Mouse (Mus musculus) neural tube, embryonic 13.5 days (tissue): ENCODE measurements around the gene Tk1. TPM values are rescaled to one million over a fixed set of nuclear protein-coding genes. Genes with fewer than 3 reads are reported as not detected.

Experiments
- ATAC-seq: fragments of 200-750 bp; cut with Nextera tagmentation; 2 replicates; pipeline ENCODE4 v1.8.0; 2017; ENCODE audit warnings: low read depth, mild to moderate bottlenecking, moderate TSS enrichment, moderate library complexity
- H3K27ac ChIP-seq: fragments of 300-500 bp; sonication (generic); replicated peaks from 2 replicates; pipeline ENCODE4 v1.5.1; 2015; ENCODE audit warnings: moderate library complexity, mild to moderate bottlenecking, inconsistent platforms
- H3K27me3 ChIP-seq: fragments of 300-500 bp; sonication (generic); 2 replicates; pipeline ENCODE4 v1.6.1; 2015; ENCODE audit warnings: mild to moderate bottlenecking, inconsistent platforms
- H3K36me3 ChIP-seq: fragments of 300-500 bp; sonication (generic); 2 replicates; pipeline ENCODE4 v1.6.1; 2015; ENCODE audit warnings: mild to moderate bottlenecking, inconsistent platforms
- H3K4me1 ChIP-seq: fragments of 300-500 bp; sonication (generic); replicated peaks from 2 replicates; pipeline ENCODE4 v1.6.1; 2015; ENCODE audit warnings: inconsistent platforms
- H3K4me2 ChIP-seq: fragments of 300-500 bp; sonication (generic); 2 replicates; pipeline ENCODE4 v1.6.1; 2015; ENCODE audit warnings: inconsistent platforms, mild to moderate bottlenecking, moderate library complexity
- H3K4me3 ChIP-seq: fragments of 300-500 bp; sonication (generic); 2 replicates; pipeline ENCODE4 v1.5.1; 2015; ENCODE audit warnings: mild to moderate bottlenecking, inconsistent platforms
- H3K9ac ChIP-seq: fragments of 300-500 bp; sonication (generic); 2 replicates; pipeline ENCODE4 v1.6.1; 2015; ENCODE audit warnings: moderate library complexity, mild to moderate bottlenecking, inconsistent platforms
- H3K9me3 ChIP-seq: fragments of 300-500 bp; sonication (generic); 2 replicates; pipeline ENCODE4 v1.6.1; 2016; ENCODE audit warnings: inconsistent platforms
- WGBS: fragments of 180-500 bp; shearing (Covaris S2); methylation state at CpG from one replicate; pipeline ENCODE4 v1.1.7; 2015; 5-methylcytosine and 5-hydroxymethylcytosine counted together
- polyA plus RNA-seq: library from polyadenylated mRNA; unstranded; fragments of >200 nt; fragmentation: Nextera tagmentation; extraction: Ambion mirVana; gene quantifications from 2 replicates; pipeline ENCODE4 v1.2.1, GENCODE M21; 2015

Gene Tk1
- polyA plus RNA-seq, 1 experiment from 2014 or later = 15.8 TPM

DNA sequence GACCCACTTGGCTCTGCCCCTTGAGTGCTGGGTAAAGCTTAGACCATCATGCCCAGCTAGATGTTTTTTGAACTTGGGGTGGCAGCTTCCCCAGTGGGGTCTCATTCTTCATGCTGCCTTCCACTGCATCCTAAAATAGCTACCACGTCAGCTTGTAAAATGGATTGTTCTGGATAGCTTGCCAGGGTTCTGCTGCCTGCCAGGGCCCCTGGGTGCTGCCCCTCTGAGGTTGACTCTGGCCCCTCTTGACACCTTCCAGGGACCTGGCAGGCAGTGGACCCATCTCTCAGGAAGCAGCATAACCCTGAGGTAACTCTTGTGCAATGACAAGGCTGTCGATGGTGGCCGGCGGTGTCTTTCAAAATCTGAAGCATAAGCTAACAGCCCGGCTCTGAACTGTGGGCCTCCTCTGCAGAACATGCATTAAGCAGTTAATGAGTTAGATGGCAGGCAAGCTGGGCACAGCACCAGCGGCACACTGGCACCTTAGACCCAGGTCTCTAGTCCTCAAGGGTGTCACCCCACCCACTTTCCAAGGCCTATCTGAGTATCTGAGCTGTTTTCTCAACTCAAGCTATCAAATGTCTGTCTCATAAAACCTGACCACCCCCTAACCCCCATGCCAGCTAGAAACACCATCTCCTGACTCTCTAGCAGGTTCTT is 11.1 kb downstream of the Tk1 start:
- 95% methylated on average over 6 of the region's 6 CpGs for WGBS
- Histone ChIP-seq H3K36me3 (no peaks in the 10 kb centered on the region), H3K4me3 (no peak overlapping the region)

GRCm38 (mm10) chr11:117813867-117814266 is 12.0 kb downstream of the Tk1 start:
- no peak overlapping the region for H3K4me3 ChIP-seq
- H3K27ac ChIP-seq = no peak overlapping the region
- H3K36me3 ChIP-seq = no peaks in the 10 kb centered on the region
- H3K27me3 ChIP-seq = peaks cover 19% of the 10 kb centered on the region
- H3K9ac ChIP-seq = no peak overlapping the region
- WGBS = 80% methylated on average over 5 of the region's 5 CpGs
- ATAC-seq = no peak
- peaks cover 21% of the 10 kb centered on the region for H3K4me1 ChIP-seq
- H3K9me3 ChIP-seq = no peaks in the 10 kb centered on the region
- no peak overlapping the region for H3K4me2 ChIP-seq

More for the DNA sequence above, 11.1 kb downstream of the Tk1 start:
- Histone ChIP-seq H3K27me3 (peaks cover 10% of the 10 kb centered on the region), H3K4me1 (peaks cover 20% of the 10 kb centered on the region), H3K4me2 (no peak overlapping the region), H3K27ac (no peak overlapping the region), H3K9ac (no peak overlapping the region), H3K9me3 (no peaks in the 10 kb centered on the region)
- ATAC-seq = no peak

- WGBS = under 1% methylated on average over 21 of the region's 21 CpGs
- Histone ChIP-seq H3K4me2 (peak overlapping the region; percentile 91), H3K9me3 (no peaks in the 10 kb centered on the region), H3K36me3 (no peaks in the 10 kb centered on the region), H3K4me3 (peak overlapping the region; percentile 60), H3K27me3 (peaks cover 24% of the 10 kb centered on the region), H3K27ac (no peak overlapping the region), H3K4me1 (peaks cover 21% of the 10 kb centered on the region), H3K9ac (peak overlapping the region; percentile 71)
- peak; percentile 78 for ATAC-seq
Measured at GRCm38 (mm10) chr11:117810401-117811046, 15.4 kb downstream of the Tk1 start.

- WGBS = under 1% methylated on average over 75 of the region's 75 CpGs
- Histone ChIP-seq H3K4me2 (peak within 1 kb of the TSS; percentile 91), H3K4me1 (peaks cover 21% of the 10 kb centered on the region), H3K36me3 (no peaks in the 10 kb centered on the region), H3K27me3 (peaks cover 24% of the 10 kb centered on the region), H3K9ac (peak within 1 kb of the TSS; percentile 71), H3K27ac (no peak within 1 kb of the TSS), H3K9me3 (no peaks in the 10 kb centered on the region), H3K4me3 (peak within 1 kb of the TSS; percentile 60)
- ATAC-seq = peak; percentile 80
Measured at GRCm38 (mm10) chr11:117809407-117810311, 16.2 kb downstream of the Tk1 start, which contains the start of the genes Gm20708 and Syngr2. Gm20708 (plus strand) TSS chr11:117809668. Syngr2 (plus strand) TSS chr11:117809668.

- no peak overlapping the region for H3K9ac ChIP-seq
- WGBS = 92% methylated on average over 6 of the region's 6 CpGs
- peaks cover 21% of the 10 kb centered on the region for H3K4me1 ChIP-seq
- H3K27me3 ChIP-seq = peaks cover 24% of the 10 kb centered on the region
- H3K4me3 ChIP-seq = no peak overlapping the region
- H3K9me3 ChIP-seq = no peaks in the 10 kb centered on the region
- no peak for ATAC-seq
- H3K27ac ChIP-seq = no peak overlapping the region
- H3K36me3 ChIP-seq = no peaks in the 10 kb centered on the region
- H3K4me2 ChIP-seq = no peak overlapping the region
Measured at GRCm38 (mm10) chr11:117806781-117807180, 19.1 kb downstream of the Tk1 start.

GRCm38 (mm10) chr11:117803166-117803688 is 22.7 kb downstream of the Tk1 start:
- no peaks in the 10 kb centered on the region for H3K9me3 ChIP-seq
- 89% methylated on average over 3 of the region's 3 CpGs for WGBS
- H3K9ac ChIP-seq = no peak overlapping the region
- no peaks in the 10 kb centered on the region for H3K4me1 ChIP-seq
- no peak overlapping the region for H3K27ac ChIP-seq
- no peaks in the 10 kb centered on the region for H3K27me3 ChIP-seq
- H3K4me2 ChIP-seq = no peak overlapping the region
- no peak overlapping the region for H3K4me3 ChIP-seq
- no peaks in the 10 kb centered on the region for H3K36me3 ChIP-seq
- ATAC-seq = no peak

- H3K36me3 ChIP-seq = no peaks in the 10 kb centered on the region
- no peak overlapping the region for H3K27ac ChIP-seq
- no peak overlapping the region for H3K4me3 ChIP-seq
- H3K27me3 ChIP-seq = no peaks in the 10 kb centered on the region
- WGBS = 79% methylated on average over 7 of the region's 7 CpGs
- no peak overlapping the region for H3K4me2 ChIP-seq
- no peak overlapping the region for H3K9ac ChIP-seq
- H3K9me3 ChIP-seq = no peaks in the 10 kb centered on the region
- ATAC-seq = no peak
- H3K4me1 ChIP-seq = no peaks in the 10 kb centered on the region
Measured at GRCm38 (mm10) chr11:117801650-117802049, 24.2 kb downstream of the Tk1 start.

- Histone ChIP-seq H3K9me3 (no peaks in the 10 kb centered on the region), H3K4me1 (no peaks in the 10 kb centered on the region), H3K27me3 (no peaks in the 10 kb centered on the region), H3K4me2 (no peak overlapping the region), H3K9ac (no peak overlapping the region), H3K27ac (no peak overlapping the region), H3K4me3 (no peak overlapping the region), H3K36me3 (no peaks in the 10 kb centered on the region)
- no peak for ATAC-seq
- WGBS = 82% methylated on average over 7 of the region's 7 CpGs
Measured at GRCm38 (mm10) chr11:117800038-117800437, 25.9 kb downstream of the Tk1 start.

GRCm38 (mm10) chr11:117799174-117799573 is 26.7 kb downstream of the Tk1 start:
- WGBS = 66% methylated on average over 5 of the region's 5 CpGs
- no peaks in the 10 kb centered on the region for H3K36me3 ChIP-seq
- H3K4me1 ChIP-seq = no peaks in the 10 kb centered on the region
- no peaks in the 10 kb centered on the region for H3K9me3 ChIP-seq
- no peak overlapping the region for H3K4me2 ChIP-seq
- H3K27me3 ChIP-seq = no peaks in the 10 kb centered on the region
- H3K27ac ChIP-seq = no peak overlapping the region
- no peak overlapping the region for H3K9ac ChIP-seq
- no peak for ATAC-seq
- no peak overlapping the region for H3K4me3 ChIP-seq

GRCm38 (mm10) chr11:117798160-117798541 is 27.7 kb downstream of the Tk1 start:
- Histone ChIP-seq H3K4me3 (no peak overlapping the region), H3K9me3 (no peaks in the 10 kb centered on the region), H3K4me2 (no peak overlapping the region), H3K4me1 (no peaks in the 10 kb centered on the region), H3K27me3 (0 out of 2 replicates have a peak, but pooled peaks cover 1% of the 10 kb centered on the region), H3K27ac (no peak overlapping the region), H3K9ac (no peak overlapping the region), H3K36me3 (no peaks in the 10 kb centered on the region)
- no peak for ATAC-seq
- WGBS = 53% methylated on average over 2 of the region's 2 CpGs

GRCm38 (mm10) chr11:117797511-117798159 is 28.3 kb downstream of the Tk1 start, which contains the start of gene 6030468B19Rik:
6030468B19Rik (plus strand) TSS chr11:117797660.
- no peak for ATAC-seq
- Histone ChIP-seq H3K27ac (no peak within 1 kb of the TSS), H3K9me3 (no peaks in the 10 kb centered on the region), H3K9ac (no peak within 1 kb of the TSS), H3K4me2 (no peak within 1 kb of the TSS), H3K36me3 (no peaks in the 10 kb centered on the region), H3K4me3 (no peak within 1 kb of the TSS), H3K4me1 (0 out of 2 replicates have a peak, but pooled peaks cover under 1% of the 10 kb centered on the region), H3K27me3 (0 out of 2 replicates have a peak, but pooled peaks cover 3% of the 10 kb centered on the region)
- 70% methylated on average over 9 of the region's 9 CpGs for WGBS
